Mouse (Mus musculus): Measurements from ENCODE around the gene Zfp446.

GRCm38 (mm10) chr7:12949872-12950229 lies 27.8 kb upstream of the Zfp446 start:
- TF ChIP-seq CTCF (conservative IDR thresholded peaks at IDR 0.05; ENCODE audit: low read length), result no peak
- TF ChIP-seq NANOG (IDR thresholded peaks at IDR 0.05; ENCODE audit: borderline replicate concordance, low read length), result no peak
- TF ChIP-seq POU5F1 (IDR thresholded peaks at IDR 0.05; ENCODE audit: borderline replicate concordance, low read length), result no peak

All from E14TG2a.4 (cell line).